10 mouse cellular contexts compared by ENCODE assay signal in genomic region chr1:153653674-153654073, GRCm38 (mm10). TPM values are rescaled to one million over a fixed set of nuclear protein-coding genes. Genes with fewer than 3 reads are reported as not detected.
DNase-seq lines count a peak whose midpoint lies in the region; ATAC-seq lines count a peak whose summit lies in the region.
"Had no signal": no experiment of that assay in that cellular context is flagged by ENCODE, and none has a peak within 500 bp of the region (broad histone marks: within the 10 kb centered on the region; RNA-seq: fewer than 3 reads in every experiment).

No protein-coding gene starts in this region.

- H3K27me3 ChIP-seq in neural tube, embryonic 11.5 days (ENCODE audit: control insufficient read depth, insufficient read depth, low read length) = peaks cover 6% of the 10 kb centered on the region; the same call in 1 of the 2 replicates
- peaks cover 58% of the 10 kb centered on the region for H3K27me3 ChIP-seq in limb, embryonic 13.5 days

- ATAC-seq in neural tube, embryonic 11.5 days (ENCODE audit: insufficient read depth, low FRiP score, low TSS enrichment) = no peak
- ATAC-seq in limb, embryonic 13.5 days (ENCODE audit: low FRiP score, low read depth) = no peak

- H3K27ac ChIP-seq in neural tube, embryonic 11.5 days (ENCODE audit: low read depth, low read length) = no peak overlapping the region
- no peak overlapping the region for H3K27ac ChIP-seq in limb, embryonic 13.5 days
- H3K27ac ChIP-seq: liver, embryonic 15.5 days had no signal

- 10% methylated on average over 5 of the region's 5 CpGs for WGBS in neural tube, embryonic 11.5 days
- WGBS in limb, embryonic 13.5 days = 10% methylated on average over 5 of the region's 5 CpGs

- H3K4me1 ChIP-seq in neural tube, embryonic 11.5 days (ENCODE audit: control insufficient read depth, insufficient read depth, low read length) = 0 out of 2 replicates have a peak, but pooled peaks cover 5% of the 10 kb centered on the region
- peaks cover 38% of the 10 kb centered on the region for H3K4me1 ChIP-seq in limb, embryonic 13.5 days
- H3K4me1 ChIP-seq: liver, embryonic 15.5 days had no signal

- no peaks in the 10 kb centered on the region for H3K9me3 ChIP-seq in neural tube, embryonic 11.5 days (ENCODE audit: control insufficient read depth, low read length)
- H3K9me3 ChIP-seq in limb, embryonic 13.5 days = no peaks in the 10 kb centered on the region
- H3K9me3 ChIP-seq: liver, embryonic 15.5 days had no signal

- H3K9ac ChIP-seq in neural tube, embryonic 11.5 days (ENCODE audit: low read length) = no peak overlapping the region
- peak overlapping the region; percentile 59 for H3K9ac ChIP-seq in limb, embryonic 13.5 days
- H3K9ac ChIP-seq: liver, embryonic 15.5 days had no signal

- H3K4me2 ChIP-seq in neural tube, embryonic 11.5 days (ENCODE audit: low read depth) = peak overlapping the region; percentile 68
- peak overlapping the region; percentile 75 for H3K4me2 ChIP-seq in limb, embryonic 13.5 days (replicated peaks)

- DNase-seq in cerebellum, postnatal 25 days = peak; percentile 18 to 35
- no peak for DNase-seq in cerebellum, postnatal 14 days
- DNase-seq in neural tube, embryonic 11.5 days (ENCODE audit: low spot score) = no peak
- DNase-seq in neural tube, embryonic 10.5 days (ENCODE audit: extremely low spot score, low spot score) = no peak
- no peak for DNase-seq in ovary, adult 18-20 months (ENCODE audit: low spot score)
- no peak for DNase-seq in adipocyte (ENCODE audit: low spot score)
- no peak for DNase-seq in left cerebral cortex, postnatal 4 days
- DNase-seq: thymus, postnatal 25 days had no signal

- intact Hi-C loops in left cerebral cortex, postnatal 4 days (cut with DNase I) = no loop called here

- peak overlapping the region; percentile 38; the same call in 1 of the 2 replicates for H3K4me3 ChIP-seq in neural tube, embryonic 11.5 days (ENCODE audit: low read depth, low read length)
- H3K4me3 ChIP-seq in limb, embryonic 13.5 days = peak overlapping the region; percentile 44
- H3K4me3 ChIP-seq: liver, embryonic 15.5 days had no signal

- H3K36me3 ChIP-seq in neural tube, embryonic 11.5 days (ENCODE audit: control insufficient read depth, insufficient read depth, low read length) = no peaks in the 10 kb centered on the region
- no peaks in the 10 kb centered on the region for H3K36me3 ChIP-seq in limb, embryonic 13.5 days
- H3K36me3 ChIP-seq: liver, embryonic 15.5 days had no signal

RNA-seq across cellular contexts. Expression of gene Rgs8, which starts 0.8 kb away (rescaled TPM):
- polyA plus RNA-seq in neural tube, embryonic 11.5 days (2014; fragmentation: Nextera tagmentation; extraction: Ambion mirVana) = 8.1 and 9.8 TPM in 2 replicates
- 1.8 TPM in 2 replicates for polyA plus RNA-seq in limb, embryonic 13.5 days (2015; fragmentation: Nextera tagmentation; extraction: Ambion mirVana)
- 10 to 100 TPM; 22.2 to 27.3 TPM for total RNA-seq in left cerebral cortex, postnatal 4 days (2021)

Comparison
In these comparisons a context has a peak if more than half of its experiments do, and no peak if none do; other contexts are left out.
1. DNase-seq: peak in cerebellum, postnatal 25 days (2 of 2); none in cerebellum, postnatal 14 days (0 of 2), neural tube, embryonic 11.5 days (single experiment), neural tube, embryonic 10.5 days (single experiment), ovary, adult 18-20 months (single experiment), adipocyte (single experiment) and left cerebral cortex, postnatal 4 days (single experiment).